Mouse (Mus musculus) hindbrain, embryonic 14.5 days (tissue): ENCODE data around the gene Ptprc. TPM values are rescaled to one million over a fixed set of nuclear protein-coding genes. Genes with fewer than 3 reads are reported as not detected.

ENCODE experiments used
- ATAC-seq: fragments of 200-750 bp; cut with Nextera tagmentation; 2 replicates; pipeline ENCODE4 v1.8.0; 2017; ENCODE audit warnings: moderate number of reproducible peaks, mild to moderate bottlenecking, moderate TSS enrichment, moderate library complexity; ENCODE audit not compliant: low FRiP score
- DNase-seq: peaks from one replicate; pipeline ENCODE4 v3.0.0-alpha.2; 2015; ENCODE audit warnings: low spot score
- H3K27ac ChIP-seq: fragments of 300-500 bp; sonication (generic); 2 replicates; pipeline ENCODE4 v1.5.1; 2014; ENCODE audit warnings: mild to moderate bottlenecking, moderate library complexity
- H3K27me3 ChIP-seq: fragments of 300-500 bp; sonication (generic); 2 replicates; pipeline ENCODE4 v1.6.1; 2014; ENCODE audit warnings: mild to moderate bottlenecking, low read length, mixed read lengths; ENCODE audit not compliant: control insufficient read depth, insufficient read depth
- H3K36me3 ChIP-seq: fragments of 300-500 bp; sonication (generic); replicated peaks from 2 replicates; pipeline ENCODE4 v1.6.1; 2014; ENCODE audit not compliant: control insufficient read depth, insufficient read depth
- H3K4me1 ChIP-seq: fragments of 300-500 bp; sonication (generic); replicated peaks from 2 replicates; pipeline ENCODE4 v1.6.1; 2014; ENCODE audit warnings: antibody characterized with exemption, low read length, mixed read lengths; ENCODE audit not compliant: control insufficient read depth, insufficient read depth
- H3K4me2 ChIP-seq: fragments of 300-500 bp; sonication (generic); replicated peaks from 2 replicates; pipeline ENCODE4 v1.6.1; 2014; ENCODE audit warnings: mild to moderate bottlenecking, moderate library complexity
- H3K4me3 ChIP-seq: fragments of 300-500 bp; sonication (generic); replicated peaks from 2 replicates; pipeline ENCODE4 v1.5.1; 2014; ENCODE audit warnings: mild to moderate bottlenecking, low read length
- H3K9ac ChIP-seq: fragments of 300-500 bp; sonication (generic); 2 replicates; pipeline ENCODE4 v1.6.1; 2014
- H3K9me3 ChIP-seq: fragments of 300-500 bp; sonication (generic); 2 replicates; pipeline ENCODE4 v1.6.1; 2016; ENCODE audit warnings: low read length; ENCODE audit not compliant: control insufficient read depth
- WGBS: fragments of 180-500 bp; shearing (Covaris S2); extraction: QIAGEN DNeasy Blood & Tissue Kit; methylation state at CpG from one replicate; pipeline ENCODE4 v1.1.7; 2014; 5-methylcytosine and 5-hydroxymethylcytosine counted together
- polyA plus RNA-seq: library from polyadenylated mRNA; unstranded; fragments of >200 nt; fragmentation: Nextera tagmentation; extraction: Ambion mirVana; gene quantifications from 2 replicates; pipeline ENCODE4 v1.2.1, GENCODE M21; 2014

Gene Ptprc
- polyA plus RNA-seq, 1 experiment from 2014 or later, result 1.4 TPM

GRCm38 (mm10) chr1:138174705-138175492 is 609 bp downstream of the Ptprc start:
- H3K4me3 ChIP-seq, result no peak overlapping the region
- H3K9me3 ChIP-seq, result no peaks in the 10 kb centered on the region
- H3K4me1 ChIP-seq, result no peaks in the 10 kb centered on the region
- no peak overlapping the region for H3K27ac ChIP-seq
- H3K4me2 ChIP-seq, result no peak overlapping the region
- DNase-seq (no peak), ATAC-seq (no peak)
- 89% methylated on average over 9 of the region's 9 CpGs for WGBS
- no peaks in the 10 kb centered on the region for H3K27me3 ChIP-seq
- no peak overlapping the region for H3K9ac ChIP-seq
- H3K36me3 ChIP-seq, result no peaks in the 10 kb centered on the region

- ATAC-seq, result no peak
- no peaks in the 10 kb centered on the region for H3K36me3 ChIP-seq
- no peak overlapping the region for H3K9ac ChIP-seq
- H3K27ac ChIP-seq, result no peak overlapping the region
- H3K4me1 ChIP-seq, result no peaks in the 10 kb centered on the region
- no peak for DNase-seq
- no peaks in the 10 kb centered on the region for H3K9me3 ChIP-seq
- no peaks in the 10 kb centered on the region for H3K27me3 ChIP-seq
- no peak overlapping the region for H3K4me2 ChIP-seq
- 92% methylated on average over 4 of the region's 4 CpGs for WGBS
- H3K4me3 ChIP-seq, result no peak overlapping the region
These were observed 1.4 kb downstream of the Ptprc start for GRCm38 (mm10) chr1:138174143-138174542.

- DNase-seq, result no peak
- H3K4me2 ChIP-seq, result no peak overlapping the region
- H3K9ac ChIP-seq, result no peak overlapping the region
- no peaks in the 10 kb centered on the region for H3K9me3 ChIP-seq
- H3K27me3 ChIP-seq, result no peaks in the 10 kb centered on the region
- no peaks in the 10 kb centered on the region for H3K4me1 ChIP-seq
- H3K36me3 ChIP-seq, result no peaks in the 10 kb centered on the region
- no peak overlapping the region for H3K4me3 ChIP-seq
- no peak for ATAC-seq
- H3K27ac ChIP-seq, result no peak overlapping the region
- WGBS, result 90% methylated on average over 6 of the region's 6 CpGs
These were observed 1.8 kb downstream of the Ptprc start for GRCm38 (mm10) chr1:138173669-138174068.

- WGBS, result 86% methylated on average over 3 of the region's 3 CpGs
- DNase-seq (no peak), ATAC-seq (no peak)
- Histone ChIP-seq H3K36me3 (no peaks in the 10 kb centered on the region), H3K27me3 (no peaks in the 10 kb centered on the region), H3K4me3 (no peak overlapping the region), H3K27ac (no peak overlapping the region), H3K9ac (no peak overlapping the region), H3K9me3 (no peaks in the 10 kb centered on the region), H3K4me1 (no peaks in the 10 kb centered on the region), H3K4me2 (no peak overlapping the region)
These were observed 3.0 kb downstream of the Ptprc start for GRCm38 (mm10) chr1:138172547-138172946.

- H3K9me3 ChIP-seq, result no peaks in the 10 kb centered on the region
- no peaks in the 10 kb centered on the region for H3K27me3 ChIP-seq
- no peak overlapping the region for H3K27ac ChIP-seq
- ATAC-seq (no peak), DNase-seq (no peak)
- no peak overlapping the region for H3K4me3 ChIP-seq
- WGBS, result 87% methylated on average over 4 of the region's 4 CpGs
- no peaks in the 10 kb centered on the region for H3K4me1 ChIP-seq
- no peak overlapping the region for H3K4me2 ChIP-seq
- H3K36me3 ChIP-seq, result no peaks in the 10 kb centered on the region
- no peak overlapping the region for H3K9ac ChIP-seq
These were observed 3.4 kb downstream of the Ptprc start for GRCm38 (mm10) chr1:138172096-138172495.

GRCm38 (mm10) chr1:138166233-138166771 is 9.2 kb downstream of the Ptprc start:
- H3K27ac ChIP-seq, result no peak overlapping the region
- H3K27me3 ChIP-seq, result no peaks in the 10 kb centered on the region
- no peak overlapping the region for H3K9ac ChIP-seq
- no peaks in the 10 kb centered on the region for H3K36me3 ChIP-seq
- DNase-seq (no peak), ATAC-seq (no peak)
- WGBS, result 82% methylated on average over 5 of the region's 5 CpGs
- no peaks in the 10 kb centered on the region for H3K4me1 ChIP-seq
- H3K9me3 ChIP-seq, result no peaks in the 10 kb centered on the region
- H3K4me2 ChIP-seq, result no peak overlapping the region
- no peak overlapping the region for H3K4me3 ChIP-seq

- no peak overlapping the region for H3K27ac ChIP-seq
- H3K9ac ChIP-seq, result no peak overlapping the region
- no peaks in the 10 kb centered on the region for H3K27me3 ChIP-seq
- H3K4me3 ChIP-seq, result no peak overlapping the region
- no peak for DNase-seq
- H3K4me2 ChIP-seq, result no peak overlapping the region
- no peaks in the 10 kb centered on the region for H3K4me1 ChIP-seq
- WGBS, result 94% methylated on average over 8 of the region's 8 CpGs
- ATAC-seq, result no peak
- H3K9me3 ChIP-seq, result no peaks in the 10 kb centered on the region
- H3K36me3 ChIP-seq, result no peaks in the 10 kb centered on the region
These were observed 12.9 kb downstream of the Ptprc start for GRCm38 (mm10) chr1:138162638-138163037.

GRCm38 (mm10) chr1:138158921-138159320 is 16.6 kb downstream of the Ptprc start:
- no peak overlapping the region for H3K27ac ChIP-seq
- no peaks in the 10 kb centered on the region for H3K4me1 ChIP-seq
- H3K9me3 ChIP-seq, result no peaks in the 10 kb centered on the region
- H3K36me3 ChIP-seq, result no peaks in the 10 kb centered on the region
- H3K9ac ChIP-seq, result no peak overlapping the region
- no peak for DNase-seq
- H3K4me2 ChIP-seq, result no peak overlapping the region
- no peak for ATAC-seq
- no peaks in the 10 kb centered on the region for H3K27me3 ChIP-seq
- no peak overlapping the region for H3K4me3 ChIP-seq
- 82% methylated on average over 2 of the region's 2 CpGs for WGBS

GRCm38 (mm10) chr1:138158236-138158635 is 17.3 kb downstream of the Ptprc start:
- no peak overlapping the region for H3K9ac ChIP-seq
- 21% methylated on average over 3 of the region's 3 CpGs for WGBS
- no peaks in the 10 kb centered on the region for H3K9me3 ChIP-seq
- no peaks in the 10 kb centered on the region for H3K4me1 ChIP-seq
- no peaks in the 10 kb centered on the region for H3K27me3 ChIP-seq
- ATAC-seq, result no peak
- H3K27ac ChIP-seq, result no peak overlapping the region
- no peak overlapping the region for H3K4me2 ChIP-seq
- H3K4me3 ChIP-seq, result no peak overlapping the region
- H3K36me3 ChIP-seq, result no peaks in the 10 kb centered on the region
- DNase-seq, result no peak
